ENCODE assay signal across 8 mouse cellular contexts in the genomic region with DNA sequence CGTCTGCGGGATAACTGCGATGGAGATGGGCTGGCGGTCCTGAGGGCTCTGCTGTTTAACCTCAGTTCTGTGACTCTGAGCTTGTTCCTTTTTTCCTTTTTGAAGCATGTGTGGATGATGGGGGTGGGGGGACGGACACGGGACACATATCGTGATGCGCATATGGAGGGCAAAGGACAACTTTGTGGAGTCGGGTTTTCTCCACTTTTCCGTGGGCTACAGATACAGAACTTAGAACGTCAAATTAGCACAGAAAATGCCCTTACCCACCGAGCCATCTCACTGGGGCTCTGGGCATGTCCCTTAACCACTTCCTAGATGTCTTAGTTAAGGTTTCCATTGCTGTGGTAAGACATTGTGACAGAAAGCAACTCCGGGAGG. TPM values are rescaled to one million over a fixed set of nuclear protein-coding genes. Genes with fewer than 3 reads are reported as not detected.
DNase-seq lines count a peak whose midpoint lies in the region; ATAC-seq lines count a peak whose summit lies in the region.

No protein-coding gene starts in this region.

- H3K36me3 ChIP-seq in megakaryocyte, embryonic 14.5 days (replicated peaks; ENCODE audit: low read length), result peaks cover 24% of the 10 kb centered on the region

- no peaks in the 10 kb centered on the region for H3K27me3 ChIP-seq in megakaryocyte, embryonic 14.5 days (replicated peaks)

- no peak for DNase-seq in frontal cortex, postnatal 14 days (ENCODE audit: low spot score in 2 of 2)
- DNase-seq in layer of hippocampus, postnatal 25 days (ENCODE audit: extremely low spot score in 1 of 2, low spot score in 1 of 2), result no peak
- DNase-seq in right cerebral cortex, adult 2 months (ENCODE audit: low spot score in 2 of 2), result no peak
- no peak for DNase-seq in urinary bladder, postnatal 25 days (ENCODE audit: low spot score)

- ATAC-seq in frontal cortex, adult (ENCODE audit: low TSS enrichment), result peak; percentile 7; the same call in 1 of the 2 replicates
- ATAC-seq in CD4-positive, CD25-positive, alpha-beta regulatory T cell, adult 4 months, result peak; percentile 43
- peak; percentile 41 for ATAC-seq in granulocyte monocyte progenitor cell, adult 5-6 weeks (replicated peaks; ENCODE audit: poor library complexity, severe bottlenecking)

- H3K9me3 ChIP-seq in megakaryocyte, embryonic 14.5 days, result no peaks in the 10 kb centered on the region

- peaks cover 53% of the 10 kb centered on the region for H3K4me1 ChIP-seq in megakaryocyte, embryonic 14.5 days

- peak overlapping the region; percentile 98 for H3K4me3 ChIP-seq in megakaryocyte, embryonic 14.5 days (replicated peaks)

RNA-seq across cellular contexts. Expression of a gene that starts 0.6 kb away (rescaled TPM):
- polyA plus RNA-seq in CD4-positive, CD25-positive, alpha-beta regulatory T cell, adult 4 months (2017; shearing (Covaris generic)), result 100 to 1,000 TPM; 161 to 175 TPM
- 101 and 118 TPM in 2 replicates for total RNA-seq in granulocyte monocyte progenitor cell, adult 5-6 weeks (2014; fragmentation: Nextera tagmentation)
- total RNA-seq in granulocyte monocyte progenitor cell, adult 5-6 weeks (2017), result 90.1 and 112 TPM in 2 replicates
- polyA plus RNA-seq in megakaryocyte, embryonic 14.5 days (2012; ENCODE audit: insufficient read depth, low replicate concordance), result 4.0 and 4.8 TPM in 2 replicates
- 10 to 100 TPM in 1 of 2 experiments, 1 to 10 TPM in 1; 7.2 to 12.2 TPM for total RNA-seq in layer of hippocampus, postnatal 25 days (2021)

RNA-seq across cellular contexts. Expression of a gene that starts 8.6 kb away (rescaled TPM):
- under 1 TPM; 0.73 to 0.87 TPM for polyA plus RNA-seq in CD4-positive, CD25-positive, alpha-beta regulatory T cell, adult 4 months (2017; shearing (Covaris generic))
- total RNA-seq in granulocyte monocyte progenitor cell, adult 5-6 weeks (2014; fragmentation: Nextera tagmentation), result 0.51 and 2.4 TPM in 2 replicates
- total RNA-seq in granulocyte monocyte progenitor cell, adult 5-6 weeks (2017), result 1.3 and 2.1 TPM in 2 replicates
- polyA plus RNA-seq in megakaryocyte, embryonic 14.5 days (2012; ENCODE audit: insufficient read depth, low replicate concordance), result 0.23 TPM in 1 of 2 replicates, not detected in the other
- total RNA-seq in layer of hippocampus, postnatal 25 days (2021), result under 1 TPM in 1 of 2 experiments, not detected in 1; 0.59 TPM

RNA-seq across cellular contexts. Expression of a gene that starts 48.7 kb away (rescaled TPM):
- under 1 TPM; 0.10 to 0.44 TPM for polyA plus RNA-seq in CD4-positive, CD25-positive, alpha-beta regulatory T cell, adult 4 months (2017; shearing (Covaris generic))
- total RNA-seq in granulocyte monocyte progenitor cell, adult 5-6 weeks (2014; fragmentation: Nextera tagmentation), result not detected in 2 replicates
- not detected in 2 replicates for total RNA-seq in granulocyte monocyte progenitor cell, adult 5-6 weeks (2017)
- polyA plus RNA-seq in megakaryocyte, embryonic 14.5 days (2012; ENCODE audit: insufficient read depth, low replicate concordance), result not detected in 2 replicates
- total RNA-seq in layer of hippocampus, postnatal 25 days (2021), result under 1 TPM in 1 of 2 experiments, not detected in 1; 0.40 TPM

Comparison
In these comparisons a context has a peak if more than half of its experiments do, and no peak if none do; other contexts are left out.
1. RNA of a gene that starts 0.6 kb away (total RNA-seq): 90.1 to 118 TPM in granulocyte monocyte progenitor cell, adult 5-6 weeks; 7.2 to 12.2 TPM in layer of hippocampus, postnatal 25 days; every median in the first group is over 4 times any median in the second.
2. Peak in every context shown above with its lines, with median percentiles within 50 percentile points of each other: ATAC-seq.